Mouse (Mus musculus): Measurements from ENCODE around the gene Lamb3. TPM values are rescaled to one million over a fixed set of nuclear protein-coding genes. Genes with fewer than 3 reads are reported as not detected.

Gene Lamb3
- polyA plus RNA-seq, 1 experiment from 2014 or later: 0.81 TPM

DNA sequence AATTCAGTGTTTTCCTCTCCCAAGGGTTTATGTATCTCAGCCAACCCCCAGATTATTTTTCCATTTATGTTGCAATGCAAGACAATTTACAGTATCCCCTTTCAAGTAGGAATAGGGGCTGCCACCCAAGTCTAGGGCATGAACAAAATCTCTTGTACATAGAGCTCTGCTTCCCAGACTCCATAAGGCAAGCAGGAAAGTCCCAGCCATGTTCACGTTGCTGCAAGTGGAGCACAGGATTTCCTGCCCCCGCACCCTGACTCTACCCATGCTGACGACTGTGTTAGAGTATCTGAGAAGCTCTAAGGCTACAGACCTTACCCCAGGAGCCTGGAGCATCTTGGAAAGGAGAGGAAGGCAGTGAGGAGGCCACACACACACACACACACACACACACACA, 17.7 kb upstream of the Lamb3 start:
- H3K4me3 ChIP-seq: no peak overlapping the region
- peak overlapping the region; percentile 53; the same call in 1 of the 2 replicates for H3K27ac ChIP-seq
- 62% methylated on average over 3 of the region's 3 CpGs for WGBS
- H3K36me3 ChIP-seq: no peaks in the 10 kb centered on the region
- no peaks in the 10 kb centered on the region for H3K27me3 ChIP-seq (ENCODE audit: low read depth, poor library complexity, severe bottlenecking)
- H3K9me3 ChIP-seq (replicated peaks): no peaks in the 10 kb centered on the region
- peaks cover 23% of the 10 kb centered on the region for H3K4me1 ChIP-seq
- no peak for DNase-seq (ENCODE audit: low spot score)

DNA sequence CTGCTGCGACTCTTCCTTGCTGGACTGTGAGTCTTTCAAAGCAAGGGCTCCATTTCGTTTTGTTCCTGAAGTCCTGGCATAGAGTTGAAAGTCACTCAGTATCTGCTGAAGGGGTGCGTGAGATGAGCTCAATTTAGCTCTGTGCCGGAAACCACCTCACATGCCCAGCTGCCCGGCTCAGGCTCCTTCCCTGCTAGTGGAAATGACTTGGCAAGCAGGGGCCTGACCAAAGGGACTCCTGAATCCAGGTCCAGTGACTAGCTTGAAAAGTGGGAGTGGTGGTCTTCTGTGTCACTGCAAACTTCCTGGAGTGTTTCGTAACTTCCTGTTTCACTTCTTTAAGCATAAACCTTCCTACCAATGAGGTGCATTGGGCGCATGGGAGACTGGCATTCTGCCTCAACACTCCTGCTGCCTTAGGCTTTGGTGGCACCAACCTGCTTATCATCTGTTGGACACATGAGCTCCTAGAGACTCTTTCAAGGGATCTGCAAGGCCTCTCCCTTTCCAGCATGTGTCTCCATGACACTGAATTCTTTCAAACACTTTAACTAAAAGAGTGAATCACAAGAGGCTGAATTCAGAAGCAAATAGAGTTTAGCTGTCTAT, 15.7 kb upstream of the Lamb3 start:
- WGBS: 88% methylated on average over 7 of the region's 7 CpGs
- no peaks in the 10 kb centered on the region for H3K9me3 ChIP-seq (replicated peaks)
- H3K27ac ChIP-seq: no peak overlapping the region
- no peaks in the 10 kb centered on the region for H3K27me3 ChIP-seq (ENCODE audit: low read depth, poor library complexity, severe bottlenecking)
- no peaks in the 10 kb centered on the region for H3K36me3 ChIP-seq
- peaks cover 23% of the 10 kb centered on the region for H3K4me1 ChIP-seq
- no peak overlapping the region for H3K4me3 ChIP-seq
- no peak for DNase-seq (ENCODE audit: low spot score)

DNA sequence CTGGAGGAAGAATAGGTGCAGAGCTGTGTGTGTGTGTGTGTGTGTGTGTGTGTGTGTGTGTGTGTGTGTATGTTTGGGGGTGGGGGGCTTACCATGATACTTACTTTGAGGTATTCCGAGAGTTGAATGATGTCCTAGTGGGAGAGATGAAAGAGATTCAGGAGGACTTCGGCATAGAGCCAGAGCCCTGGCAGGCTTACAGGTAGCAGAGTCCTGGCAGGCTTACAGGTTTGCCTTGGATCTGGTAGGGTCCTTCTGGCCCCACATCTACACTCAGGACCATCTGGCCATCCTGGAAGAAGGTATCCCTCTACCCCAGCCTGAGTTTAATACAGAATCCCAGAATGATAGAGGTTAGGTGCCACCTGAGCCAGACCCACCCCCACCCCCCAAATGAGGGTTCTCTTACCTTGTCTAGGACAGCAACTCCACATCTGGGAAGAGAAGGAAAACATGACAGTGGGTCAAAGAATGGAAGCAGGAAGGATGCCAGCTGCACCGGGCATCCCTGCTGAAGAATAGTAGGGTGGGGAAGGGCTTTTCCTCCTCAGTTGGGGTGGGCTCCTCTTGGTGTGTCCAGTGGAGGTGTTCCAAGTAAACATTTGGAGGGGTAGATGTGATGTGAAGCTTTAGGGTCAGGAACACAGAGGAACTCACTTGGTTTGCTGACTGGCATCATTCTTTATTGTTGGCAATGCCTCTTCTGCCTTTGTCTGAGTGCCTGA, 12.9 kb upstream of the Lamb3 start:
- H3K27ac ChIP-seq: no peak overlapping the region
- H3K4me1 ChIP-seq: peaks cover 10% of the 10 kb centered on the region
- 82% methylated on average over 3 of the region's 3 CpGs for WGBS
- DNase-seq (ENCODE audit: low spot score): no peak
- no peak overlapping the region for H3K4me3 ChIP-seq
- H3K27me3 ChIP-seq (ENCODE audit: low read depth, poor library complexity, severe bottlenecking): no peaks in the 10 kb centered on the region
- no peaks in the 10 kb centered on the region for H3K36me3 ChIP-seq
- no peaks in the 10 kb centered on the region for H3K9me3 ChIP-seq (replicated peaks)

DNA sequence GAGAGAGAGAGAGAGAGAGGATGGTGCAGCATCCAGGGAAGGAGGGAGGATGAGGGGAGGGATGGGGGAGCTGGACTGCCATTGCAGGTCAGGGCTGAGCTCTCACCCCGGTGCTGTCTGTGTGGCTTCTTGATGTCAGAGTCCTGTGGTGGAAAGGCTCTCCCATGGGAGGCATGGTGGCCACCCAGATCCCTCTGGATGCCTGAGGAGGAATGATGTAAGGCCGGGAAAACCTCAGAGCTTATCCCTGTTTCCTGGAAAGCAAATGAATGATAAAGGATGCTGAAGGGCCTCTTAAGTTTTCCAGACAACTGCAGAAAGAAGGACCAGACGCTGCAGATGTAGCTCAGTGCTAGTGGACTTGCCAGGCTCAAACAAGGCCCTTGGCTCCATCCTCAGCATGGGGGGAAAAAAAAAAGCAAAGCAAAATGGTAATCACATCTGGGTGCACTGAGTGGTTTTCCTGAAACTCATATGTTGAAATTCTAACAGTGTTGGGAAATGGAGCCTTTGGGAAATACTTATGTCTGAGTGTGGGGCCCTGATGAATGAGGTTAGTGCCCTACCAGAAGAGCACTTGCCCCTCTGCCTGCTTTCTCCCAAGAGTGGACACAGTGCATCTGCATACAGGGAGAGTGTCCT, 12.2 kb upstream of the Lamb3 start:
- 71% methylated on average over 3 of the region's 3 CpGs for WGBS
- no peak overlapping the region for H3K27ac ChIP-seq
- no peaks in the 10 kb centered on the region for H3K9me3 ChIP-seq (replicated peaks)
- peaks cover 2% of the 10 kb centered on the region for H3K4me1 ChIP-seq
- DNase-seq (ENCODE audit: low spot score): no peak
- H3K4me3 ChIP-seq: no peak overlapping the region
- H3K36me3 ChIP-seq: no peaks in the 10 kb centered on the region
- H3K27me3 ChIP-seq (ENCODE audit: low read depth, poor library complexity, severe bottlenecking): no peaks in the 10 kb centered on the region

DNA sequence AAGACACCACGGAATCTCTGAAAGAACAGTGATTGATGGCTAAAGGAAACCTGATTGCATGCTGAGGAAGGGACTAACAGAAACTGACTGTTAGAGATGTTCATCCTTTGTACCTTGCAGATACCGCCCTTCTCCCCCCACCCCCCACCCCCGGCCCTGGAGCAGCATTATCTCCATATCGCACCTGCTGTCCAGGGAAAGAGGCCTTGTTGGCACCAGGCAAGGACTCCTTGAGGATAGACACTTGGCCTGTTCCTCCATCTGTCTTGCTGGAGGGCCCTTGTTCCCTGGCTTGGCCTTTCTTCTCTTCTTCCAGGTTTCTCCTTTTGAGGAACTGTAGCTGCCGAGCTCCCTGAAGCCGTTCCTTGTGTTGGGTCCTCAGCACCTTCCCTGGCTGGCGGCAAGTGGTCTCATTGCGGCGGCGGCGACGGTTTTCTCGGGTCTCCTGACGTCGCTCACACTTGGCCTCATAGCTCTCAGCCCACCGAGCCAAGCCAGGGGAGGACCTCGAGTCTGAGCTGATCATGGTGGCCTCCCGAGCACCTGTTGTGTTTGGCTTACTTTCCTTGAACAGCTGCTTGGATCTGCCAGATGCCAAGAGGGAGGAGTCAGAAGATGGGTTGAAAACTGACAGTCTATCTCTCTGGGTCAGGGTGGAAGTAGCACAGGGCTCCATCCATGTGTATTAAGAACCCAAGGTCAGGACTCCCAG, 9.8 kb upstream of the Lamb3 start:
- WGBS: 88% methylated on average over 18 of the region's 18 CpGs
- no peaks in the 10 kb centered on the region for H3K36me3 ChIP-seq
- no peak for DNase-seq (ENCODE audit: low spot score)
- no peak overlapping the region for H3K4me3 ChIP-seq
- H3K9me3 ChIP-seq (replicated peaks): no peaks in the 10 kb centered on the region
- H3K4me1 ChIP-seq: 0 out of 2 replicates have a peak, but pooled peaks cover 6% of the 10 kb centered on the region
- H3K27me3 ChIP-seq (ENCODE audit: low read depth, poor library complexity, severe bottlenecking): no peaks in the 10 kb centered on the region
- no peak overlapping the region for H3K27ac ChIP-seq

GRCm38 (mm10) chr1:193198312-193198711, 9.2 kb upstream of the Lamb3 start:
- H3K27me3 ChIP-seq (ENCODE audit: low read depth, poor library complexity, severe bottlenecking): no peaks in the 10 kb centered on the region
- 0 out of 2 replicates have a peak, but pooled peaks cover 6% of the 10 kb centered on the region for H3K4me1 ChIP-seq
- H3K4me3 ChIP-seq: no peak overlapping the region
- no peaks in the 10 kb centered on the region for H3K9me3 ChIP-seq (replicated peaks)
- H3K27ac ChIP-seq: no peak overlapping the region
- H3K36me3 ChIP-seq: no peaks in the 10 kb centered on the region
- DNase-seq (ENCODE audit: low spot score): no peak
- WGBS: 92% methylated on average over 2 of the region's 2 CpGs

GRCm38 (mm10) chr1:193200640-193201382, 6.7 kb upstream of the Lamb3 start:
- H3K9me3 ChIP-seq (replicated peaks): no peaks in the 10 kb centered on the region
- no peak overlapping the region for H3K27ac ChIP-seq
- no peak overlapping the region for H3K4me3 ChIP-seq
- 0 out of 2 replicates have a peak, but pooled peaks cover 6% of the 10 kb centered on the region for H3K4me1 ChIP-seq
- no peak for DNase-seq (ENCODE audit: low spot score)
- no peaks in the 10 kb centered on the region for H3K36me3 ChIP-seq
- 88% methylated on average over 8 of the region's 8 CpGs for WGBS
- H3K27me3 ChIP-seq (ENCODE audit: low read depth, poor library complexity, severe bottlenecking): no peaks in the 10 kb centered on the region

GRCm38 (mm10) chr1:193201383-193201778, 6.1 kb upstream of the Lamb3 start, which contains the start of gene Traf3ip3:
Gene Traf3ip3 (minus strand): TSS chr1:193201703.
- no peaks in the 10 kb centered on the region for H3K9me3 ChIP-seq (replicated peaks)
- no peaks in the 10 kb centered on the region for H3K27me3 ChIP-seq (ENCODE audit: low read depth, poor library complexity, severe bottlenecking)
- H3K4me3 ChIP-seq: no peak within 1 kb of the TSS
- no peak for DNase-seq (ENCODE audit: low spot score)
- 0 out of 2 replicates have a peak, but pooled peaks cover 6% of the 10 kb centered on the region for H3K4me1 ChIP-seq
- H3K27ac ChIP-seq: no peak within 1 kb of the TSS
- 67% methylated on average over 5 of the region's 5 CpGs for WGBS
- no peaks in the 10 kb centered on the region for H3K36me3 ChIP-seq

DNA sequence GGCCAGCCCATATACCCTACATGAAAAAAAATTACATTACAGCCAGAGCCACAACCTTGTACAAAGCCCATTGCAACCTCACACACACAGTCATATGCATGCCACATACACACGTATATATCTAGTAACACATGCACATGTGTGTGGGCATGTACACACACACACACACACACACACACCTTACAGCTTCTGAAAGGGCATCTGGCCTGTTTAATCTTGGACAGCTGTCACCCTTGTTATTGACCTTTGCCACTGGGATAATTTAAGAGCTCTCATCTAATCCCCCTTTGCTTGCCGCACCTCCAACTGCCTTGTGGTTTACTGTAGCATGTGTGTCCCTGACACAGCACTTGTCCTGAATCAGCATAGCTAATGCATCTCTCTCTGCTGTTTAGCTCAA, 3.7 kb upstream of the Lamb3 start:
- H3K36me3 ChIP-seq: no peaks in the 10 kb centered on the region
- H3K27ac ChIP-seq: no peak overlapping the region
- no peak overlapping the region for H3K4me3 ChIP-seq
- 0 out of 2 replicates have a peak, but pooled peaks cover 6% of the 10 kb centered on the region for H3K4me1 ChIP-seq
- no peaks in the 10 kb centered on the region for H3K9me3 ChIP-seq (replicated peaks)
- WGBS: 50% methylated on average over 2 of the region's 2 CpGs
- no peaks in the 10 kb centered on the region for H3K27me3 ChIP-seq (ENCODE audit: low read depth, poor library complexity, severe bottlenecking)
- DNase-seq (ENCODE audit: low spot score): no peak

GRCm38 (mm10) chr1:193205431-193205830, 2.1 kb upstream of the Lamb3 start:
- Histone ChIP-seq H3K4me3 (no peak overlapping the region), H3K27ac (no peak overlapping the region), H3K4me1 (0 out of 2 replicates have a peak, but pooled peaks cover 6% of the 10 kb centered on the region), H3K27me3 (ENCODE audit: low read depth, poor library complexity, severe bottlenecking) (no peaks in the 10 kb centered on the region), H3K36me3 (no peaks in the 10 kb centered on the region), H3K9me3 (replicated peaks) (no peaks in the 10 kb centered on the region)
- DNase-seq (ENCODE audit: low spot score): no peak
- WGBS: 94% methylated on average over 2 of the region's 2 CpGs

GRCm38 (mm10) chr1:193208178-193208577, 679 bp downstream of the Lamb3 start:
- Histone ChIP-seq H3K4me1 (no peaks in the 10 kb centered on the region), H3K27me3 (ENCODE audit: low read depth, poor library complexity, severe bottlenecking) (no peaks in the 10 kb centered on the region), H3K27ac (no peak overlapping the region), H3K9me3 (replicated peaks) (no peaks in the 10 kb centered on the region), H3K4me3 (no peak overlapping the region), H3K36me3 (no peaks in the 10 kb centered on the region)
- peak; percentile 55 for DNase-seq (ENCODE audit: low spot score)
- WGBS: 45% methylated on average over 2 of the region's 2 CpGs

DNA sequence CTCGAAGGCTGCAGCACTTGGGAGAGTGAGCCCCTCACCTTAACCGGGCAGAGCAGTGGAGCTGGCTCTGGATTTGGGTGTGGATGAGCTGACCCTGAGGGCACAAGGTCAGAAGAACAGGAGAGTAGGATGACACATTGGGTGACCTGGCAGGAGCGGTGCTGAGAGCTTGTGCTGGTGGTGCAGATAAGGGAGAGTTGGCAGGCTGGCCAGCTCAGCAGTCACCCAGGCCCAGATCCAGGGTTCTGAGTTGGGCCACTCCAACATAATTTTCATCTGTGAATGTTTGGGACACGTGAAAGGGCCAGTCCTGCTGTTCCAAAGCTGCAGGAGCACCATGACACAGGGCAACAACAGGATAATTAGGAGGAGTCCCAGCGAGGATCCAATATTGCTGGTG, 3.9 kb downstream of the Lamb3 start:
- Histone ChIP-seq H3K4me3 (no peak overlapping the region), H3K27ac (no peak overlapping the region), H3K9me3 (replicated peaks) (no peaks in the 10 kb centered on the region), H3K27me3 (ENCODE audit: low read depth, poor library complexity, severe bottlenecking) (no peaks in the 10 kb centered on the region), H3K36me3 (no peaks in the 10 kb centered on the region), H3K4me1 (no peaks in the 10 kb centered on the region)
- no peak for DNase-seq (ENCODE audit: low spot score)
- WGBS: 74% methylated on average over 5 of the region's 5 CpGs

Data from limb, embryonic 10.5 days (tissue).